1 mouse cellular context compared by ENCODE assay signal in the genomic region with DNA sequence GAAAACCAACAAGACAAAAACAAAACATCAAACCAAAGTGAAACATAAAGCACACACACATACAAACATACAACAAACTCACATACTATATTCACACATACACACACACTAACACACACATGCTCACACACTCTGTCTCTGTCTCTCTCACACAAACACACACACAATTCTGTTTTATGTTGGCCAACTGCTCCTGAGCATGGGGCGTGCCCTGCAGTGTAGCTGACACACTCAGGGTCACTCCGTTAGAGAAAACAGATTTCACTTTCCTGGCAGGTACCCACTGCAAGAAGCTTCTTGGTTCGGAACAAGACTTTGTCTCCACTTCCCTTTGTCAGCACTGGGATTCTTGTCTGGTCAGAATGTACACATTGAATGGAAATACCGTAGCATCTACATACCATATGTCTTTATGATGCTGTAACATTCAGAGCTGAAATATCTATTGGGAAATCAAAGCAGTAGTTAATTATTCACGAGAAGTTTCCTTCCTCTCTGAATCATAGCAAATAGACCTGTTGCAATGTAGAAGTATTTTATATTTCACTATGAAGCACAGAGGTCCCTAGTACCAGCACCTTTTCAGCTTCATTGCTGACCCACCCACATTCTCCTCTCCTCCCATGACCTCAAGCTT.
TF ChIP-seq lines count a peak whose summit lies in the region.

No protein-coding gene starts in this region.

TF ChIP-seq in CH12.LX, 34 proteins besides CTCF, POLR2A, EP300 and RAD21 (continued from another document):
- TF ChIP-seq IRF4 (IDR thresholded peaks at IDR 0.05; ENCODE audit: low read depth, low read length): no peak
- TF ChIP-seq NRF1 (IDR thresholded peaks at IDR 0.05; ENCODE audit: low read depth, low read length): no peak
- TF ChIP-seq PAX5 (IDR thresholded peaks at IDR 0.05; ENCODE audit: low read length): no peak
- TF ChIP-seq ZKSCAN1 (IDR thresholded peaks at IDR 0.05; ENCODE audit: borderline replicate concordance, low read depth, low read length): no peak
- TF ChIP-seq TCF12 (IDR thresholded peaks at IDR 0.05; ENCODE audit: low read depth, low read length): no peak
- no peak for TF ChIP-seq RCOR1 (conservative IDR thresholded peaks at IDR 0.05; ENCODE audit: low read depth, low read length)
- no peak for TF ChIP-seq POLR2AphosphoS2 (IDR thresholded peaks at IDR 0.05; ENCODE audit: low read depth, low read length)
- TF ChIP-seq CHD1 (IDR thresholded peaks at IDR 0.05; ENCODE audit: low read depth, low read length): no peak
- TF ChIP-seq HCFC1 (IDR thresholded peaks at IDR 0.05; ENCODE audit: low read depth, low read length): no peak
